Mouse (Mus musculus) R1 (cell line): ENCODE results near the gene Tunar.

Experiments used
- DNase-seq: peaks from one replicate; pipeline ENCODE4 v3.0.0-alpha.2; 2018; ENCODE audit warnings: low read depth, low spot score

Gene Tunar

GRCm38 (mm10) chr12:105333570-105333969 is at the start of gene Tunar:
Gene Tunar (plus strand): TSS chr12:105333870.
- DNase-seq: no peak

DNA sequence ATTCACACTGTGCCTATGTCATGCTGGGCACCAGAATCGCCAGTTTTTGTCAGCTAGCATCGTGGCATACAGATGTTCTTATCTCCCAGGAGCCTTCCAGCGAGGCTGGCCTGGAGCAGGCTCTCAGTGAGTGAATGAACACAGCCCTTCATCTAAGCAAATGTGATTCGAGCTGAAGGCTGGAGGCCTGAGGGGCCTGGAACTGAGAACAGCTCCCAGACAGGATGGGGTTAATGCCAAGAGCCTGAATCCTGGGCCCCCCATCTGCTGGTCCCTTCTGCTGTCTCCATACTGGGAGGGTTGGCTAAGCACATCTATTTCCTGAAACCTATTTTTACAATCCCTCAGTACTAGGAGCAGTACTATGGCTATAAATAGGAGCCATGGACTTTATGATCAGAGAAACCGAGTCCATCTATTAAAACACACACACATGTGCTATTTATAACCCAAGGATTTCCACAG is 21.1 kb upstream of the Tunar start:
- no peak for DNase-seq

GRCm38 (mm10) chr12:105314328-105314727 is 19.3 kb upstream of the Tunar start:
- no peak for DNase-seq

DNA sequence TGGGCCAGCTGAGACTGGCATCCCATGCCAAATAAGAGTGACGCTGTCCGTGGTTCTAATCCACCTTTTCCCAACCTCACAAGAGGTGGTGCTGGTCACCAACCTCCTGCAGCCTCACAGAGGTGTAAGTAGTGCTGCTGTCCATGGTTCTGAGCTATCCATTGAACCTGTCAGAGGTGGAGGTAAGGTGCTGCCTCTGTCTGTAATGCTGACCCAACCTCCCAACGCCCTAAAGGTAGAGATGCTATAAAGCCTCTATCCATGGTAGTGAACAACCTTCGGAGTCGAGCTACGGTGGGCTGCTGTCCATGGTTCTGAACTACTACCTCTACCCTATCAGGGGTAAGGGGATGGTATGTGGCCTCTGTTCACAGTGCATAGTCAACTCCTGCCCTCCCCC is 11.5 kb upstream of the Tunar start:
- peak; percentile 82 for DNase-seq

DNA sequence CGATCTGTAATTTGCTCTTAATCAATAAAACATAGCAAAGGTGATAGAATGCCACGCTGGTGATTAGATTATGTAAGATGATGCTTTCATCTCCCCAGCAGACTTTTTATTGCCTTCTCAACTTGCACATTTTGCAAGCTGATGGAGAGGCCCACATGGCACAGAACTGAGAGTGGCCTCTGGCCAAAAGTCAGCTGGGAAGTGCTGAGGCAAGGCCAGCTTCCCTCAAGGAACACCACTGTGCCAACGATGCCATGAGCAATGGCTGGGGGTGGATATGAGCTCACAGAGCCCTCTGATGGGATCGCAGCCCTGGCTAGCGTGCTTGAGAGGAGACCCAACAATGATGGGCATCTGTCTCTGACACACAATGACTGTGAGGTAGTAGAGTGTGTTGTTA is 6.6 kb upstream of the Tunar start:
- no peak for DNase-seq

DNA sequence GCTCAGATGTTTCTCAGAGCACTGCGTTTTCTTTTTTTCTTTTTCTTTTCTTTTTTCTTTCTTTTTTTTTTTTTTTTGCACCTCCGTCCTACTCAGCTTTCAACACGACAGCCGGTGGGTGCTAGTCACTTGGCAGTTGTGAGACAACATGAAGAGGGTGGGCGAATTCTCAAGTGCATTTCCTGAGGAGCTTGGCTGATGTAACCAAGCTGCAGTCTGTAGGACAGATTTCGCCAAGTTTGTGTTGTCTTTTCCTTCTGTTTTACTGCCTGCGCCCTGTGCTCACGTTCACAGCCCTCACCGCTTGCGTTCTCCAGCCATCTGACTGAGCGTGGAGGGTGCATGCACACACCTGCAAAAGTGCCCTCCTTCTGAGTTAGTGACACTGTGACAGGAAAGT is 5.3 kb upstream of the Tunar start:
- no peak for DNase-seq

DNA sequence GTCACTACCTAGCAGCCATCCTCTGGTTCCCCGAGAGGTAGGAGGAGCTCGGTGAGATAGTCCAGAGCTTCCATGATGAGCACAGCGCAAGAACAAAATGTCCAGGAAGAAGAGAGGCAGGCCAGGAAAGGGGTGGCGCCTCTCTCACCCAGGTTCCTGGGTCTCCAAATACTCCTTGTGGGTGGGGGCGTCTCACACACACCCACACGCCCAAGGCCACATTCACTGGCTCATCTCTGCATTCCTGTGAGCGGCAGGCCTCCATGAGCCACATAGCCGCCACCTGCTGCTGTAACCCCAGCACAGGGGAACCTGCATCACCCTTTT is 2.4 kb downstream of the Tunar start:
- peak; percentile 77 for DNase-seq

- DNase-seq: peak; percentile 94
Observed at GRCm38 (mm10) chr12:105336421-105337289, 3.0 kb downstream of the Tunar start.

- DNase-seq: peak; percentile 50
Observed at GRCm38 (mm10) chr12:105337290-105338005, 3.8 kb downstream of the Tunar start.

GRCm38 (mm10) chr12:105338256-105338977 is 4.7 kb downstream of the Tunar start:
- no peak for DNase-seq

DNA sequence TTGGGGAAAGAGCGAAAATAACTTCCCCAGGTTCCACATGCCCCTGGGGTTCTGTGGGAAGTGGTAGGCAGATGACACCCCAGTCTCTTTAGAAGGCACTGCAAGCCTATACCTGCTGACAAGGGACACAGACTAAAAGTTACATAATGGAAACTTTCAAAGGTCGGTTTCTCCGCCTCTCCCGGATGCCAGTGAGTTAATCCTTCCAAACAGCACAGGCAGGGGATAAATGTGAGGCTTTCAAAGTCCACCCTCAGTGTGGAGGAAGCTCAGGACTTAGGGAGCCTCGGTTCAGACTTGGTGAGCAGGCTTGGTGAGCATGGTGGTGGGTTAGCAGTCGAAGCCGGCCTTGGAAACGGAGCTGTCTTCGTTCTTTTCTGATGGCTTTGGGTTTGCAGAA is 7.9 kb downstream of the Tunar start:
- DNase-seq: no peak

- DNase-seq: no peak
Observed at GRCm38 (mm10) chr12:105344460-105344859, 10.8 kb downstream of the Tunar start.

GRCm38 (mm10) chr12:105346861-105347260 is 13.2 kb downstream of the Tunar start:
- no peak for DNase-seq

- no peak for DNase-seq
Observed at GRCm38 (mm10) chr12:105347261-105347660, 13.6 kb downstream of the Tunar start.

DNA sequence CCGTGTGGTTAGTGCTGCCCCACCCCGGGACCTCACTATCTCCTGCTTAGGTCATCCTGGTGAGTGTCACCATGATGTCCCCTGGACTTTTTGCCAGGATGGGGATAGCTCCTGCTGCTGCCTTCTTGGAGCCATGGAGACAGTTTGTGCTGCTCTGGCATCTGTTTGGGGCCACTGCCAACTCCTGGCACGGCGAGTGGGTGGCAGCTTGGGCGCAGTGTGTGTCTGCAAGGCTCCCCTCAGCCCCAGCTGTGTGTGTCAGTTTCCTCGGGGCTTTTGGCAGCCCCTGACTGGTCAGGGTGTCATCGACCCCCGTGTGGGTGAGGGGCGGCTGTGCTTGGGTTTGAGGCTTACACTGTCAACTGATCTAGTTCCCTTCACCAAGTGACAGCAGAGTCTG is 20.6 kb downstream of the Tunar start:
- no peak for DNase-seq

DNA sequence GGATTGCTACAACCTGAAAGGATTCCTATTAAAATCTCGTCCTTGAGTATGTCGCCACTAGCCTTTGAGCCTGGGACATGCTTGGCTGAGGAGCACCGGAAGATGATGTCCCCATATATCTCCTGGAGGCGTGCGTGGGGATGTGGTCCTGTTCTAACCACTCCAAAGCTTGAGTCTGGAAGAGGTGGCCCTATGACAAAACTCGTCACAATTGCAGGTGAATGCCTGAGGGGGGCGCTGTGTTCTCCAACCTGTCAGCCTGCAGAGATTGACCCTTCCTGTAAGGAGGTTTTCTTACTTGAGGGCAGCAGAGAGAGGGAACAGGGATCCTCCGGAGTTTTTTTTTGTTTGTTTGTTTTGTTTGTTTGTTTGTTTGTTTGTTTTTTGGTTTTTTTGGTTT is 21.1 kb downstream of the Tunar start:
- peak; percentile 21 for DNase-seq

DNA sequence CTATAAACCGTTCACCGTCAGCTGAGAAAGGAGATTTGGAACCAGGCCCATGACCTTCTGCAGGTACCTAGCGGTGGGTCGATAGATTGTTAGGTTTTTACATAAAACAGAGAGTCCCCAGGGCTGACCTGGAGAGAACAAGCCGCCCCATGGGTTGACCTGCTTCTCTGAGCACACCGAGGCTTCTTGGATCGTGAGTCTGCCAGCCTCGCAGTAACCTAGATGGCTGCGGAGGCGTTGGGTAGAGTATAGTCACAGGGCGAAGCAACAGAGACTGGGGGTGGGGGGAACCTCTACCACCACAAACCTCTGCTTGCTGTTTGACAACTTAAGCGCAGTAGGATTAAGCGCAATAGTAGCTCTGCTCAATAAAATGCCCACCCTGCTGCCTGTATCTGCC is 23.1 kb downstream of the Tunar start:
- DNase-seq: no peak

DNA sequence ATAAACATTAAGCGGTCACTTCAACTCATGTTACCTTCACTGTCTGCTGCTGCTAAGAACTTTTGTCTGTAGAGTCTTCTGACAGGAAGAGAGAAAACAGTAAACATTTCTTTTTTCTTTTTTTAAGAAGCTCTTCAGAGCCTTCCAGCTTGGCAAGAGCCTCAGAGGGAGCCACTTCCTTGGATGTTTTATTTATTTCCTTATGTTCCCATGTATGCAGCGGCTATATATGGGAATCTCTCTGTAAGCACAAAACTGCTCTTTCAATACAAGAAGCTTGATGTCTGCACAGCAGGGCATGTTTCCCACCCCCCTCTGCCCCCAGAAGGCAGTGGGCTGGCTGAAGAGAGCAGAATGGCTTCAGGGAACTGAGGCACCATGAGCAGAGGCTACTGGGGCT is 30.0 kb downstream of the Tunar start:
- DNase-seq: no peak

GRCm38 (mm10) chr12:105374564-105374963 is 40.9 kb downstream of the Tunar start:
- DNase-seq: no peak

DNA sequence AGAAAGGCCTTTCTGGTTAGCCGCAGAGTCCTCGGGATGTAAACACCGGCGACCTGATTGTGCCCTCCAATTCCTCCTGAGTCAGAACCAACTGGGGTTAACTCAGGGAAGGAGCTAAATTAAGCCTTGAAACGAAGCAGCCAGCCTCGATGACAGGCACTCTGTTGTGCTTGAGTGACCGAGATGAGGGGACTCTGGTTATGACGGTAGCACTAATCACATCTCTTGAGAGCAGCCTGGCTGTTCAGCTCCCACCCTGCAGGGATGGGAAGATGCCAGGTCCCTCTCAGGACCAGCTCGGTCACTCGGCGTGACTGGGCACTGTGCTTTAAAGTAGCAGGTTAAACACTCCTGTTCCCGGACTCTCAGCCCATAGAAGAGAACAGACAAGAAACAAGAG is 43.3 kb downstream of the Tunar start:
- DNase-seq: no peak

DNA sequence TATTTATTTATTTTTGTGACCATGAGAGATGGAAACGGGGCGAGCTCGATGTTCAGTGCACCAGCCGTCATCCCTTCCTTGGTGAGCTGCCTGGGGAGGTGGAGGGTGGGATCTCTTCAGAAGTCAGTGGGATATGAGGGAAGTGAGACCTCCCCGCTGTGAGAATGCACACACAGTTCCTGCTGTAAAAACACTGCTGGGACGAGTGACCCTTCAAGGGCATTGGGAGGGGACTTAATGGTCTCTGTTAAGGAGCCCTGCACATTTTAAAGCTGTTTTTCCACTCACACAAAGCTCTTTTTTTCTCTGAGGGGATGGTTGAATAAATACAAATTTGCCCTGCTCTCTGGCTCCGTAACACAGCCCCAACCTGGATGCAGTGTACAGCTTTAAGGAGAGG is 49.1 kb downstream of the Tunar start:
- DNase-seq: peak; percentile 46

DNA sequence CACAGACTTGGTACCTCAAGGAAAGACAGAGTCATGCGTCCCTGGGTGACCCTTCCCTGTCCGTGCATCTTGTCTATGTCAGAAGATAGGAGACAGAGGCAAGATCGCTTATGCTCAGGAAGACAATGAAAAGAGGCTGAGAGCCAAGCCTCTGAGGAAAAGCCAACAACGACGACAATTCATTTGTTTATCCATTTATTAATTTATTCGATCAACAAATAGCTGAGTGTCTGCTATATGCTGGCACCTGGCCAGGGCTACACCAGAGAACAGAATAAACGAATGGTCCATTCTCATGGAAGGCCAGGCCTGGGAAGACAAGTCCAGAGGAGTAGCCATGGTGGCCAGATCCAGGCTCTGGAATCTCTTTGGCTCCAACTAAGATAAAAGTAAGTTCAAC is 61.0 kb downstream of the Tunar start:
- no peak for DNase-seq
